ENCODE assay signal across 18 mouse cellular contexts in the genomic region with DNA sequence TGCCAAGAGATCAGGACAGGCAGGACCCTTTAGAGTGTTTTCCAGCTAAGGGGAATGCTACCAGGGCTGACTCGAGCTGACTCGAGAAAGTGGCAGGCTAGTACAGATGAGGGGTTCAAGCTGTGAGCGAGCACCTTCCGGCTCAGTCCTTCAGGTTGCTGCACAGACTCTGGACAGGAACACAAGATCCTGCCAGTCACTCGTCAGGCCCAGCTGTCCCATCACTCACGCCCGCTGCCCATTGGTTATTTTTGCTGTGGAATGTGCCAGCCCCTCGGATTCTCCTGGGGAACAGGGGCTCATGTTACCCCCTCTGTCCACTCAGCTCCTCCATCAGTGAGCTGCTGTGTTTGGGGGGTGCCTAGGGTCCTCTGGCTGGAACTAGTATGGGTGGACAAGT. TPM values are rescaled to one million over a fixed set of nuclear protein-coding genes. Genes with fewer than 3 reads are reported as not detected.
A peak's percentile ranks its signal among the peaks of the same experiment; 100 is the strongest.
DNase-seq lines count a peak whose midpoint lies in the region; ATAC-seq and TF ChIP-seq lines count a peak whose summit lies in the region.
"Had no signal": no experiment of that assay in that cellular context is flagged by ENCODE, and none has a peak within 500 bp of the region (broad histone marks: within the 10 kb centered on the region; RNA-seq: fewer than 3 reads in every experiment).

No protein-coding gene starts in this region.

- no peaks in the 10 kb centered on the region for H3K9me3 ChIP-seq in heart, embryonic 11.5 days (replicated peaks; ENCODE audit: control insufficient read depth, low read length)
- H3K9me3 ChIP-seq in embryonic facial prominence, embryonic 14.5 days (ENCODE audit: control insufficient read depth, low read length): no peaks in the 10 kb centered on the region
- no peaks in the 10 kb centered on the region for H3K9me3 ChIP-seq in limb, embryonic 12.5 days
- H3K9me3 ChIP-seq: forebrain, embryonic 13.5 days; megakaryocyte, embryonic 14.5 days had no signal

- H3K4me3 ChIP-seq in heart, embryonic 11.5 days (ENCODE audit: low read depth, low read length): no peak overlapping the region
- H3K4me3 ChIP-seq in C2C12 (ENCODE audit: insufficient read depth, poor library complexity, severe bottlenecking): no peak overlapping the region
- no peak overlapping the region for H3K4me3 ChIP-seq in embryonic facial prominence, embryonic 14.5 days (ENCODE audit: low read depth, low read length)
- no peak overlapping the region for H3K4me3 ChIP-seq in limb, embryonic 12.5 days (replicated peaks)
- H3K4me3 ChIP-seq: forebrain, embryonic 13.5 days; megakaryocyte, embryonic 14.5 days had no signal

- no peak for ATAC-seq in heart, embryonic 11.5 days (replicated peaks; ENCODE audit: insufficient number of reproducible peaks, low FRiP score, low TSS enrichment)
- no peak; the same call in 1 of the 2 replicates for ATAC-seq in embryonic facial prominence, embryonic 14.5 days (ENCODE audit: low read depth)
- no peak for ATAC-seq in limb, embryonic 12.5 days (ENCODE audit: insufficient number of reproducible peaks, insufficient read depth, low FRiP score, low TSS enrichment, low read depth)
- ATAC-seq: forebrain, embryonic 13.5 days; intestine, embryonic 16.5 days; liver, postnatal 0 days had no signal

- peaks cover 3% of the 10 kb centered on the region for H3K79me3 ChIP-seq in C2C12 (ENCODE audit: low read depth)

- H3K4me2 ChIP-seq in heart, embryonic 11.5 days: no peak overlapping the region
- H3K4me2 ChIP-seq in embryonic facial prominence, embryonic 14.5 days (ENCODE audit: low read depth, low read length): no peak overlapping the region
- no peak overlapping the region for H3K4me2 ChIP-seq in limb, embryonic 12.5 days
- H3K4me2 ChIP-seq: forebrain, embryonic 13.5 days; hindbrain, embryonic 14.5 days had no signal

- no peak for DNase-seq in heart, adult 18-20 months
- peak; percentile 61 for DNase-seq in embryonic facial prominence, embryonic 14.5 days (ENCODE audit: low spot score)
- no peak for DNase-seq in layer of hippocampus, postnatal 10 days (ENCODE audit: low spot score in 2 of 2)
- no peak for DNase-seq in urinary bladder, postnatal 10 days (ENCODE audit: low spot score)
- DNase-seq: adrenal gland, postnatal 36 days; embryo, embryonic 11 days; liver; liver, postnatal 0 days; lung, postnatal 14 days; spleen, adult 18-20 months; thymus, adult 18-20 months had no signal

- TF ChIP-seq CTCF in C2C12 (IDR thresholded peaks at IDR 0.05; ENCODE audit: control insufficient read depth, insufficient read depth, insufficient read length): no peak

- peaks cover 5% of the 10 kb centered on the region; the same call in 1 of the 2 replicates for H3K27me3 ChIP-seq in heart, embryonic 11.5 days (ENCODE audit: control insufficient read depth, insufficient read depth, low read length)
- no peaks in the 10 kb centered on the region for H3K27me3 ChIP-seq in C2C12 (ENCODE audit: control insufficient read depth, insufficient read depth, insufficient read length)
- H3K27me3 ChIP-seq in embryonic facial prominence, embryonic 14.5 days (replicated peaks; ENCODE audit: control insufficient read depth, insufficient read depth, low read length): 0 out of 2 replicates have a peak, but pooled peaks cover 10% of the 10 kb centered on the region
- H3K27me3 ChIP-seq in limb, embryonic 12.5 days: peaks cover 22% of the 10 kb centered on the region

- H3K9ac ChIP-seq in heart, embryonic 11.5 days (ENCODE audit: low read depth, low read length): no peak overlapping the region
- H3K9ac ChIP-seq in embryonic facial prominence, embryonic 14.5 days (ENCODE audit: low read depth, low read length): no peak overlapping the region
- H3K9ac ChIP-seq in limb, embryonic 12.5 days (replicated peaks): no peak overlapping the region
- H3K9ac ChIP-seq: forebrain, embryonic 13.5 days; hindbrain, embryonic 14.5 days; liver, postnatal 0 days had no signal

- 40% methylated on average over 8 of the region's 8 CpGs for WGBS in heart, embryonic 11.5 days (ENCODE audit: insufficient replicate concordance)
- 45% methylated on average over 8 of the region's 8 CpGs for WGBS in embryonic facial prominence, embryonic 14.5 days
- 49% methylated on average over 8 of the region's 8 CpGs for WGBS in limb, embryonic 12.5 days

- no peak overlapping the region for H3ac ChIP-seq in C2C12 (ENCODE audit: control insufficient read depth, insufficient read length, low read depth)

- H3K4me1 ChIP-seq in heart, embryonic 11.5 days (ENCODE audit: control insufficient read depth, insufficient read depth, low read length): peaks cover 56% of the 10 kb centered on the region
- H3K4me1 ChIP-seq in embryonic facial prominence, embryonic 14.5 days (ENCODE audit: control insufficient read depth, insufficient read depth, low read length): peaks cover 7% of the 10 kb centered on the region
- H3K4me1 ChIP-seq in limb, embryonic 12.5 days (replicated peaks): peaks cover 49% of the 10 kb centered on the region

- H3K27ac ChIP-seq in heart, embryonic 11.5 days (ENCODE audit: low read depth, low read length): peak overlapping the region; percentile 50
- H3K27ac ChIP-seq in embryonic facial prominence, embryonic 14.5 days (replicated peaks; ENCODE audit: low read depth, low read length): no peak overlapping the region
- H3K27ac ChIP-seq in limb, embryonic 12.5 days: peak overlapping the region; percentile 64; the same call in 1 of the 2 replicates
- H3K27ac ChIP-seq: forebrain, embryonic 13.5 days; hindbrain, embryonic 14.5 days had no signal

- peaks cover 10% of the 10 kb centered on the region for H3K79me2 ChIP-seq in C2C12 (ENCODE audit: control insufficient read depth, insufficient read depth)

- no peaks in the 10 kb centered on the region for H3K36me3 ChIP-seq in heart, embryonic 11.5 days (ENCODE audit: control insufficient read depth, insufficient read depth, low read length)
- peaks cover 6% of the 10 kb centered on the region for H3K36me3 ChIP-seq in C2C12 (ENCODE audit: control insufficient read depth, insufficient read depth)
- no peaks in the 10 kb centered on the region for H3K36me3 ChIP-seq in embryonic facial prominence, embryonic 14.5 days (ENCODE audit: control insufficient read depth, insufficient read depth, low read length)
- H3K36me3 ChIP-seq in limb, embryonic 12.5 days: peaks cover 6% of the 10 kb centered on the region

TF ChIP-seq in C2C12, 6 proteins besides CTCF, POLR2A, EP300 and RAD21:
- TF ChIP-seq USF1 (IDR thresholded peaks at IDR 0.05; ENCODE audit: low read depth) (no peak), MAX (IDR thresholded peaks at IDR 0.05) (no peak), MYOD1 (IDR thresholded peaks at IDR 0.05; ENCODE audit: control insufficient read depth, insufficient read length, low read depth) (peak; percentile 88)

RNA-seq across cellular contexts. Expression of gene Speg, which starts 4.8 kb away (rescaled TPM):
- 60.7 and 66.5 TPM in 2 replicates for polyA plus RNA-seq in heart, embryonic 11.5 days (2014; fragmentation: Nextera tagmentation; extraction: Ambion mirVana)
- 100 to 1,000 TPM; 115 TPM for total RNA-seq in heart, adult 18-20 months (2021)
- 29.4 TPM for polyA plus RNA-seq in C2C12 (2012; fragmentation: generic; extraction: Trizol)
- 20.2 and 20.3 TPM in 2 replicates for polyA plus RNA-seq in embryonic facial prominence, embryonic 14.5 days (2014; fragmentation: Nextera tagmentation; extraction: Ambion mirVana)
- polyA plus RNA-seq in limb, embryonic 12.5 days (2016; fragmentation: Nextera tagmentation; extraction: Ambion mirVana): 30.4 and 30.7 TPM in 2 replicates
- total RNA-seq in layer of hippocampus, postnatal 10 days (2021): 100 to 1,000 TPM; 164 to 175 TPM

RNA-seq across cellular contexts. Expression of gene Des, which starts 19.8 kb away (rescaled TPM):
- polyA plus RNA-seq in heart, embryonic 11.5 days (2014; fragmentation: Nextera tagmentation; extraction: Ambion mirVana): 428 and 477 TPM in 2 replicates
- total RNA-seq in heart, adult 18-20 months (2021): 1,000 to 10,000 TPM; 1,347 to 1,386 TPM
- polyA plus RNA-seq in C2C12 (2012; fragmentation: generic; extraction: Trizol): 657 TPM
- polyA plus RNA-seq in embryonic facial prominence, embryonic 14.5 days (2014; fragmentation: Nextera tagmentation; extraction: Ambion mirVana): 159 and 218 TPM in 2 replicates
- 23.5 and 25.3 TPM in 2 replicates for polyA plus RNA-seq in limb, embryonic 12.5 days (2016; fragmentation: Nextera tagmentation; extraction: Ambion mirVana)
- 1 to 10 TPM; 1.2 to 1.8 TPM for total RNA-seq in layer of hippocampus, postnatal 10 days (2021)

RNA-seq across cellular contexts. Expression of gene Gmppa, which starts 55.8 kb away (rescaled TPM):
- polyA plus RNA-seq in heart, embryonic 11.5 days (2014; fragmentation: Nextera tagmentation; extraction: Ambion mirVana): 49.8 and 57.2 TPM in 2 replicates
- total RNA-seq in heart, adult 18-20 months (2021): 10 to 100 TPM; 34.5 to 38.2 TPM
- polyA plus RNA-seq in C2C12 (2012; fragmentation: generic; extraction: Trizol): 78.8 TPM
- 74.2 and 82.9 TPM in 2 replicates for polyA plus RNA-seq in embryonic facial prominence, embryonic 14.5 days (2014; fragmentation: Nextera tagmentation; extraction: Ambion mirVana)
- polyA plus RNA-seq in limb, embryonic 12.5 days (2016; fragmentation: Nextera tagmentation; extraction: Ambion mirVana): 49.1 and 61.0 TPM in 2 replicates
- 10 to 100 TPM; 55.0 to 60.5 TPM for total RNA-seq in layer of hippocampus, postnatal 10 days (2021)
